Mouse (Mus musculus) Muller cell, postnatal 12 days (primary cell): ENCODE results near the gene Mdm2.
A peak's percentile ranks its signal among the peaks of the same experiment; 100 is the strongest.
"Not testable (repeated sequence)": the region's sequence is repeated elsewhere in the genome, so short reads cannot be mapped to it uniquely, and the experiment has no call there.

Experiments
- DNase-seq: peaks from one replicate; pipeline ENCODE4 v3.0.0-alpha.2; 2015; ENCODE audit errors: inconsistent ontology term

Mdm2 gene

DNA sequence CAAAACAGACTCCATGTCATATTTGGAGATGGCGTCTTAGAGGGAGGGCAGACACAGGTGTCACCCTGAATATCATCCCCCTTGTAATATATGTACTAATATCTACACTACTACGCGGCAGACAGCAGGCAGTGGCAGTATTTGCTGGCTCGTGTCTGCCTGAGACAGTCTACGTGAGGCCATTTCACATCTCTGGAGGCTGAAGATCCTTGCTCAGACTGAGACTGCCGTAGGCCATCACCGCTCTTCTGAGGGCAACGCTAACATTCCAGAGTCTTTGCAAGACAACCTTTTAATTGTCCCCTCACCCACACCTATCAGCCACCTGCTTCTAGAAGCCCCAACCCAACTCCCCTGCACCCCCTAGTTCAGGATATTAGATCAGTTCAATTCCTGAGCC lies 2.9 kb upstream of the Mdm2 start:
- no peak for DNase-seq

- no peak for DNase-seq
Measured at GRCm38 (mm10) chr10:117712871-117713270, 2.3 kb upstream of the Mdm2 start.

DNA sequence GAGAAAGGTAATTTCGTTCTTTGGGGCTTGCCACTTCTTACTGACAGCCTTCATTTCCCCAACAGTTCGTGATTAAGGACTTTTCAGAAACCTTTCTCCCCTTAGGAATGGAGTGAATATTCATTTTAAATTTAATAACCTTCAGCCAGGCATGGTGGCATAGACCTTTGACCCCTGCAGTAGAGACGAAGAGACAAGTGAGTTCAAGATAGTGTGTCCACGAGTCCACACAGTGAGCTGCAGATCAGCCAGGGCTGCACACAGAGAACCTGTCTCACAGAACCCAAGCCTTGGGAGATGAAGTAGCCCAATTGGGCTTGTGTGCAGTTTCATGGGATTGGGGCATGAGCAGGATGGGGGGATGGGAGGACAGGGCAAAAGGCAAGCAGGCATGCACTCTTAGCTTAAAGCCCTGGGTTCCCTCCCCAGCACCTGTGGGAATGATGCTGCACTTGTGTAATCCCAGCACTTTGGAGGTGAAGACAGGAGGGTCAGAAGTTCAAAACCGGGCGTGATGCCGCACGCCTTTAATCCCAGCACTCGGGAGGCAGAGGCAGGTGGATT lies 1.7 kb upstream of the Mdm2 start:
- DNase-seq = no peak

- DNase-seq = peak; percentile 39
Measured at GRCm38 (mm10) chr10:117711408-117711807, 850 bp upstream of the Mdm2 start.

DNA sequence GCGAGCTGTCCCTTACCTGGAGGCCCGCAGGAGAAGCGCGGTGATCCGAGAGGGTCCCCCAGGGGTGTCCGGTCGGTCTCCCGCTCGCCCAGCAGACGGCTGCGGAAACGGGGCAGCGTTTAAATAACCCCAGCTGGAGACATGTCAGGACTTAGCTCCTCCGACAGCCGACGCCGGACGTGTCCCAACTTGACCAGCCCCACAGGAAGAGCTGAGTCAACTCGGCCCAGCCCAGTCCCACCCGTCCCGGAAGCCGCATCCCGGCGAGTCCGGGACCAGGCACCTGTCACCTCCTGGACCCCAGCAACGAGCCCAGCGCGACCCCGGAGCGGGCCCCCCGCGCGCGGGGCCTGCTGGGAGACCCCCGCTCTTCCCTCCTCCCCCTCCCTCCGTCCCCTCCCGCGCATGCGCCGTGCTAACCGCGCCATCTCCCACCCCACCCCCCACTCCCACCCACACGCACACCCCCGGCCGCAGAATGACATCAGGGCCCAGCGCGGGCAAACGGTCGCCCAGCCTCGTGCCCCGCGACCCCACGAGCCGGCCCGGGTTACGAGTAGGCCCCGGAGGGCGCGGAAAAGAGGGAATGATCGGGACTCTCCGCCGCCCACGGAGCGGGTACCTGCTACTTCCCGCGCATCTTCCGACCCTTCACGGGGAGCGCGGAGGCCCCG lies 491 bp downstream of the Mdm2 start:
- peak; percentile 91 for DNase-seq

- DNase-seq = no peak
Measured at GRCm38 (mm10) chr10:117709326-117709830, 1.2 kb downstream of the Mdm2 start.

DNA sequence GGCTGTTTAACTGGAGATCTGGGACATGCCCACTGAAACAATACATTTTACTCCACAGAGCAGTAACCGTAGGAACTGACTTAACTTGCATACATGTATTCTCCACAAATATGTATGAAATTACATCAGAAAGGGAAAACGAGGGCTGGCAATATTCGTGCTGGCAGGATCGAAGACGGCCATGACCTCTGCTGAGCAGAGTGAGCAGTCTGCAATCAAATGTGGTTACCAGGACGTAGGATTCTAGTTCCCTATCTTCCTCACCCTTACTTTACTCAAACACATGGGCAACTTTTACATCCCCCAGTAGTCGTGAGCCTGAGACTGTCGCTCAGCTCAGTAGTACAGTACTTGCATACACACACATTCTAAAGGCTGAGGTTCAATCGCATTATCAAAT lies 1.7 kb downstream of the Mdm2 start:
- no peak for DNase-seq

GRCm38 (mm10) chr10:117708376-117708775 lies 2.2 kb downstream of the Mdm2 start:
- no peak for DNase-seq

DNA sequence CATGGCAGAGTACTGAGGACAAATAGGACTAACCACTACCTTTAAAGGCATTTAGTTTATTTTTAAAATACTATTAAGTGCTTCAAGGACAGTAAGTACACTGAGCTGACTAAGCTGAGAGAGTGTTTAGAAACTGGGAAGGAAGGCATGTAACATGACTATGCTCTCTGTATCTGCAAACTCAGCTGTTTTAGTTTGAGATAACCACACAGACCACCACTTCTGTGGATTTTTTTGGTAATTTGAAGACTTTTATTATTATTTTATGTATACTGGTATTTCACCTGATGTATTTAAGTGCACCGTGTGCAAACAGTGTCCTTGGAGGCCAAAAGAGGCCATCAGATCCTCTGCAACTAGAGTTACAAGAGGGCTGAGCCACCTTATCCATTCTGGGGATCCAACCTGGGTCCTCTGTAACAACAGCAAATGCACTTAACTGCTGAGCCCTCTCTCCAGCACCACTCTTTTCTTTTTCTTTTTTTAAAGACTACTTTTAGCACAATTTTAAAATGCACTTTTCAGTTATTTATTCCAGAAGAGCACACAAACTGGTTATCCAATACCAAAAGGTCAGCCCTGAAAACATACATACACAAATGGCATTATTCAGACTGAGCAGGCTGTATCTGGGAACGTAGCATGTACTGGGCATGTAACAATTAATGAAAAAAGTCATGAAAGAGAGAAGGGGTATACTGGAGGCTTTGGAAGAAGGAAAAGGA lies 3.3 kb downstream of the Mdm2 start:
- no peak for DNase-seq

GRCm38 (mm10) chr10:117706440-117706839 lies 4.1 kb downstream of the Mdm2 start:
- no peak for DNase-seq

GRCm38 (mm10) chr10:117705806-117706205 lies 4.8 kb downstream of the Mdm2 start:
- DNase-seq = no peak

GRCm38 (mm10) chr10:117704964-117705335 lies 5.6 kb downstream of the Mdm2 start:
- no peak for DNase-seq

GRCm38 (mm10) chr10:117704314-117704963 lies 6.1 kb downstream of the Mdm2 start:
- DNase-seq = not testable (repeated sequence)

GRCm38 (mm10) chr10:117703506-117703905 lies 7.1 kb downstream of the Mdm2 start:
- DNase-seq = no peak

DNA sequence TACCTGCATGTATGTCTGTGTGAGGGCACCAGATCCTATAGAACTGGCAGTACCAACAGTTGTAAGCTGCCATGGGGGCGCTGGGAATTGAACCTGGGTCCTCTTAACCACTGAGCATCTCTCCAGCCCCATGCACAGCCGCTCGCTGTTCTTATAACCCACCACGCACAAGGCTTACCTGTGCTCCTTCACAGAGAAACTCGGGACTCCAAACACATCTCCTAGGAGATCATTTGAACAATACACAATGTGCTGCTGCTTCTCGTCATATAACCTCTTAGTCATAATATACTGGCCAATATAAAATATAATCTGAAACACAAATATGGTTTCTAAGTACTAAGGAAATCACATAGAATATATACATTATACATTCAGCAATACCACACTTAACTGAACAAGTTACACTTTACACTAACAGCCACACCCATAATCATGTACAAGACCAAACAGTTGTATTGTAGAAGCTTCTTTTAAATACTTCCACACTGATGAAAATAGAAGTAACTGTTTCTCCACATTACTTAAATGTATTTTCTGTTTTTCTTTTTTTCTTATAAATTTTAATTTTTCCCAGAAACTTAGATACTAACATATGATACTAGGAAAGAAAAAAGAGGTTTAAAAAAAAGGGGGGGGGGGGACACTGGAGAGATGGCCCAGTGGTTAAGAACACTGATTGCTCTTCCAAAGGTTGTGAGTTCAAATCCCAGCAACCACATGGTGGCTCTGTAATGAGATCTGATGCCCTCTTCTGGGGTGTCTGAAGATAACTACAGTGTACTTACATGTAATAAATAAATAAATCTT lies 8.3 kb downstream of the Mdm2 start:
- DNase-seq = no peak

GRCm38 (mm10) chr10:117701034-117701829 lies 9.3 kb downstream of the Mdm2 start:
- no peak for DNase-seq

DNA sequence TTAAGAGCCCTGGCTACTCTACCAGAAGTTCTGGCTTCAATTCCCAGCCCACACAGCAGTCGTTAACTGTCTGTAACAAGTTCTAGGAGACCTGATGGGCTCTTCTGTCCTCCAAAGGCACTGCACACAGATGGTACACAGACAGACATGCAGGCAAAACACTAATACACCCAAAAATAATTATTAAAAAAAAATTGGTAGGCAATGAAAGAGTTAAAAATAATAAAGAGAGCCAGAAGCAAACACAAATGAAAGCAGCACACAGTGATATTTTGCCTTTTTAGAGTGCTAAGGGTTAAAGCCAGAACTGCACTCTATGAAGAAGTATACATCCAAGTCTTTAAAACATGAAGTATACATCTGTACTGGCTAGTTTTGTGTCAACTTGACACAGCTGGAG lies 10.1 kb downstream of the Mdm2 start:
- DNase-seq = no peak

DNA sequence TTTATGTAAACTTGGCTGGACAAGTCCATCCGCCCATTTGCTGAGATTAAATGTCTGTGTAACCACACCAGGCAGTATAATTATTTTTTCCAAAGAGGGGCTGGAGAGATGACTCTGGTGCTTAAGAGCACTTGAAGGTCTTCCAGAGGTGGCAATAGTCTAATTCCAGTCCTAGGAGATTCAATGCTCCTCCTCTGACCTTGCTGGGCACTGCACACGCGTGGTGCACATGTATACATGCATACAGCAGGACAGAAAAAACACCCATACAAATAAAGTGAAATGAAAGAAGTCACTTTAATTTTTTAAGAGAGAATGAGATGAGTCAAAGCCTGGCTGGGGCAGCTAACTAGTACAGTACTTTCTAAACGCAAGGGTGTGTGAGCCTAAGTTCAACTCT lies 10.6 kb downstream of the Mdm2 start:
- DNase-seq = no peak

DNA sequence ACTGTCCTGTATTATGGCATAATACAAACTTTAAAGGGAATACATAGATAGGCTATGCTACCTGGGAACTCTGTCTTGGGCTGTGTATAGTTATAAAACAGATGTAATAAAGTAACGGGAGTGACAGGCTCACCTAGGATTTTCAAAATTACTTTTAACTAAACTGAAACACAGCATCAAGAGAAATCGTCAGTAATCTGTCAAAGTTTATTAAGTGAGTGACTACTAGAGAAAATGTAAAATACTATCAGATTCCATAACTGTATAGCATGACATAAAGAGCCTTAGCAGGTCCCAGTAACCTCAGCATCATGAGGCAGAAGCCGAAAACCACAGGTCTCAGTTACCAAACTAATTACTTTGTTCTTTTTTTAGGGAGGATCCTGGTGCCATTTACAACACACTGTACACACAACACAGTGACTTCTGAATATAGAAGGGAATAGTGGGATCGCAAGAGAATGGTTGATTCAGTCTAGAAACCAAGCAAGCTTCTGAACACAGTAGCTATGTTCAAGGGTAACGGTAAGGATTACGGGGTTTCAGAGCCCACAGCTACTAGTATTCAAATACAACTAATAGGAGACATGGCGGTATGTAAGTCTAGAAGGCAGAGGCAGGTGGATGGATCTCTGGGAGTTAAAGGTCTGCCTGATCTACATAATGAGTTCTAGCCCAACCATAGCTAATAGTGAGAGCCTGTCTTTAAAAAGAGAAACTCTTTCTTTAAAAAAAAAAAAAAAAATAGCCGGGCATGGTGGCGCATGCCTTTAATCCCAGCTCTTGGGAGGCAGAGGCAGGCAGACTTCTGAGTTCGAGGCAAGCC lies 12.0 kb downstream of the Mdm2 start:
- no peak for DNase-seq

GRCm38 (mm10) chr10:117697561-117698115 lies 12.9 kb downstream of the Mdm2 start:
- DNase-seq = no peak
